Mouse (Mus musculus): Measurements from ENCODE around the gene Ell3.
"Not testable (repeated sequence)": the region's sequence is repeated elsewhere in the genome, so short reads cannot be mapped to it uniquely, and the experiment has no call there.

DNA sequence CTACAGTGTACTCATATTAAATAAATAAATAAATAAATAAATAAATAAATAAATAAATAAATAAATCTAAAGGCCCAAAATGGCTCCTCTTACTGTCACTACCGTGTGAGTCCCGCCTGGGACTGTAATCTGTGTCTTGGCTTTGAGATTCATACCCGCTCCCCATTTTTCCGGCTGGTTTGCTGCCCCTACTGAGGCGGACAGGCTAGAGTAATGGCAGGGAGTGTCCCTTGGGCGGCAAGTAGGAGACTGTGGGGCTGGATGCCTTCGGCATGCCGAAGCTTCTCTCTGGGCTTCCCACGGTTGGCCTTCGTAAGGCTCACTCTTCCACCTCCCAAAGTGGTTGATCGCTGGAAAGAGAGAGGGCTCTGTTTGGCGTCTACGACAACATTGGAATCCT, 36.8 kb upstream of the Ell3 start:
- not testable (repeated sequence) for TF ChIP-seq POLR2A (IDR thresholded peaks at IDR 0.05; ENCODE audit: insufficient read length, low read depth); POLR2AphosphoS2 (IDR thresholded peaks at IDR 0.05; ENCODE audit: insufficient read length, low read depth); TCF12 (IDR thresholded peaks at IDR 0.05; ENCODE audit: insufficient read depth, poor library complexity, severe bottlenecking); E2F4 (IDR thresholded peaks at IDR 0.05; ENCODE audit: insufficient read depth); USF1 (IDR thresholded peaks at IDR 0.05; ENCODE audit: low read depth); REST (IDR thresholded peaks at IDR 0.05; ENCODE audit: insufficient read depth, insufficient read length); MAX (IDR thresholded peaks at IDR 0.05; ENCODE audit: low read depth); MYOG (IDR thresholded peaks at IDR 0.05; ENCODE audit: control insufficient read depth in 1 of 3, insufficient read depth in 1 of 3, insufficient read length in 2 of 3, low read depth in 2 of 3); TCF3 (IDR thresholded peaks at IDR 0.05; ENCODE audit: insufficient read length, low read depth)
